Mouse (Mus musculus): Measurements from ENCODE around the gene Olfr1408.

Olfr1408 gene

DNA sequence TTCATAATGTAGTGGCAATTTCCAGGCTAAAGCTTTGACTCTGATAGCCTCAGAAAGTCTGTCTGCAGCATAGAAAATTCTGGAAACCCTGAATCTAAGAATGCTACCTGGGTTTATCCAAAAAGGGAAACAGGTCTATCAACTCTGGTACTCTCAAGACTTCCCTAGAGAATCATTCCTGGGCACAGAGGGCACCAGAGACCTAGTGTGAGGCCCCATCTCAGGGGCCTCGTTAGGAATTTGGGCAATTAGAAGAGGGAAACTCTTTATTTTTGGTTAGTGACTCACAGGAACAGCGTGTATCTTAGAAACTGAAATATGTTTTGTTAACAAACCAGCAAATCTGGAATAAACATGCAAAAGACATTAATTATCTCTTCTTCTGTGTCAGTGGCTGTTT lies at the start of gene Olfr1408:
Gene Olfr1408, minus strand, starts transcription at position 101 of the 400 bp plus-strand sequence.
- no peak for DNase-seq (ENCODE audit: low spot score in 2 of 2)

GRCm38 (mm10) chr1:173174154-173174842 lies 37.1 kb upstream of the Olfr1408 start:
- DNase-seq (ENCODE audit: low spot score in 2 of 2), result no peak
